Mouse (Mus musculus) forebrain, postnatal 0 days (tissue): ENCODE results near the gene Rftn1. TPM values are rescaled to one million over a fixed set of nuclear protein-coding genes. Genes with fewer than 3 reads are reported as not detected.

Source experiments
- ATAC-seq: fragments of 200-750 bp; cut with Nextera tagmentation; 2 replicates; pipeline ENCODE4 v1.8.0; 2017; ENCODE audit warnings: mild to moderate bottlenecking, moderate library complexity
- DNase-seq: peaks from one replicate; pipeline ENCODE4 v3.0.0-alpha.2; 2015
- H3K27ac ChIP-seq: fragments of 300-500 bp; sonication (generic); 2 replicates; pipeline ENCODE4 v1.5.1; 2014; ENCODE audit warnings: low read depth, mild to moderate bottlenecking, antibody characterized with exemption, low read length, moderate library complexity, mixed read lengths
- H3K27me3 ChIP-seq: fragments of 300-500 bp; sonication (generic); 2 replicates; pipeline ENCODE4 v1.6.1; 2014; ENCODE audit warnings: mild to moderate bottlenecking, low read length, mixed read lengths; ENCODE audit not compliant: insufficient read depth
- H3K36me3 ChIP-seq: fragments of 300-500 bp; sonication (generic); 2 replicates; pipeline ENCODE4 v1.6.1; 2014; ENCODE audit warnings: mild to moderate bottlenecking, moderate library complexity; ENCODE audit not compliant: insufficient read depth
- H3K4me1 ChIP-seq: fragments of 300-500 bp; sonication (generic); 2 replicates; pipeline ENCODE4 v1.6.1; 2014; ENCODE audit warnings: antibody characterized with exemption; ENCODE audit not compliant: insufficient read depth
- H3K4me2 ChIP-seq: fragments of 300-500 bp; sonication (generic); 2 replicates; pipeline ENCODE4 v1.6.1; 2014; ENCODE audit warnings: low read depth, mild to moderate bottlenecking, moderate library complexity
- H3K4me3 ChIP-seq: fragments of 300-500 bp; sonication (generic); 2 replicates; pipeline ENCODE4 v1.5.1; 2014; ENCODE audit warnings: low read depth, low read length, mixed read lengths
- H3K9ac ChIP-seq: fragments of 300-500 bp; sonication (generic); 2 replicates; pipeline ENCODE4 v1.6.1; 2014; ENCODE audit warnings: mild to moderate bottlenecking
- H3K9me3 ChIP-seq: fragments of 300-500 bp; sonication (generic); 2 replicates; pipeline ENCODE4 v1.6.1; 2016; ENCODE audit warnings: low read length
- CTCF ChIP-seq: sonication (generic); IDR thresholded peaks from 2 replicates; pipeline ENCODE4 v1.5.1; 2016; ENCODE audit warnings: antibody characterized with exemption, control low read depth, low read depth
- WGBS: fragments of 180-500 bp; shearing (Covaris S2); extraction: QIAGEN DNeasy Blood & Tissue Kit; methylation state at CpG from one replicate; pipeline ENCODE4 v1.1.7; 2014; 5-methylcytosine and 5-hydroxymethylcytosine counted together
- polyA plus RNA-seq: library from polyadenylated mRNA; unstranded; fragments of >200 nt; fragmentation: Nextera tagmentation; extraction: Ambion mirVana; gene quantifications from 2 replicates; pipeline ENCODE4 v1.2.1, GENCODE M21; 2015
- total RNA-seq: library from RNA; depleted of rRNA; stranded (reverse); fragments of >200 nt; gene quantifications from 2 replicates; pipeline ENCODE4 v1.2.3, GENCODE M21; 2014

Rftn1 gene
- total and polyA plus RNA-seq, 2 experiments from 2014 or later = 27.4 to 58.3 TPM

- TF ChIP-seq CTCF = no peak
- no peak overlapping the region for H3K4me2 ChIP-seq
- no peak for DNase-seq
- peaks cover 2% of the 10 kb centered on the region; the same call in 1 of the 2 replicates for H3K36me3 ChIP-seq
- H3K27ac ChIP-seq = no peak overlapping the region
- H3K9me3 ChIP-seq = no peaks in the 10 kb centered on the region
- H3K4me3 ChIP-seq = no peak overlapping the region
- H3K27me3 ChIP-seq = no peaks in the 10 kb centered on the region
- peaks cover 3% of the 10 kb centered on the region; the same call in 1 of the 2 replicates for H3K4me1 ChIP-seq
- no peak overlapping the region for H3K9ac ChIP-seq
- no peak for ATAC-seq
- 42% methylated on average over 7 of the region's 7 CpGs for WGBS
These were observed 20.5 kb downstream of the Rftn1 start for GRCm38 (mm10) chr17:50169946-50170427.

GRCm38 (mm10) chr17:50160904-50161805 lies 29.3 kb downstream of the Rftn1 start:
- no peaks in the 10 kb centered on the region for H3K27me3 ChIP-seq
- WGBS = 74% methylated on average over 20 of the region's 20 CpGs
- H3K9ac ChIP-seq = no peak overlapping the region
- no peak overlapping the region for H3K4me2 ChIP-seq
- no peak overlapping the region for H3K4me3 ChIP-seq
- TF ChIP-seq CTCF = no peak
- H3K36me3 ChIP-seq = no peaks in the 10 kb centered on the region
- H3K27ac ChIP-seq = no peak overlapping the region
- ATAC-seq (no peak), DNase-seq (no peak)
- no peaks in the 10 kb centered on the region for H3K4me1 ChIP-seq
- no peaks in the 10 kb centered on the region for H3K9me3 ChIP-seq

DNA sequence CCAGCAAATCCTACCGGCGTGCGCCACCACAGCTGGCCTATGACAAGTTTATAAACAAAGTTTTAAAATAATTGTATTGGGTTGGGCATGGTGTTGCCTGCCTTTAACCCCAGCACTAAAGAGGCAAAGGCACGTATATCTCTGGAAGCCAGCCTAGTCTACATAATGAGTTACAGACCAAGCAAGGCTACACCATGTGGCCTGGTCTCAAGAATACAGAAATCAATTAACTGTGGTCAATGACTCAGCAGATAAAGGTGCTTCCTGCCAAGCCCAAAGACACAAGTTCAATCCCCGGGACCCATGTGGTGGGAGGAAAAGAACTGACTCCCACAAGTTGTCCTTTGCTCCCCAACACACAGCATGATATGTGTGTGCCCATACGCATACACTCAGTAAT lies 30.1 kb downstream of the Rftn1 start:
- H3K4me1 ChIP-seq = no peaks in the 10 kb centered on the region
- H3K27me3 ChIP-seq = no peaks in the 10 kb centered on the region
- H3K4me3 ChIP-seq = no peak overlapping the region
- no peaks in the 10 kb centered on the region for H3K36me3 ChIP-seq
- H3K27ac ChIP-seq = no peak overlapping the region
- H3K9ac ChIP-seq = no peak overlapping the region
- no peak for ATAC-seq
- TF ChIP-seq CTCF = no peak
- H3K9me3 ChIP-seq = no peaks in the 10 kb centered on the region
- no peak overlapping the region for H3K4me2 ChIP-seq
- 91% methylated on average over 6 of the region's 6 CpGs for WGBS
- DNase-seq = no peak

DNA sequence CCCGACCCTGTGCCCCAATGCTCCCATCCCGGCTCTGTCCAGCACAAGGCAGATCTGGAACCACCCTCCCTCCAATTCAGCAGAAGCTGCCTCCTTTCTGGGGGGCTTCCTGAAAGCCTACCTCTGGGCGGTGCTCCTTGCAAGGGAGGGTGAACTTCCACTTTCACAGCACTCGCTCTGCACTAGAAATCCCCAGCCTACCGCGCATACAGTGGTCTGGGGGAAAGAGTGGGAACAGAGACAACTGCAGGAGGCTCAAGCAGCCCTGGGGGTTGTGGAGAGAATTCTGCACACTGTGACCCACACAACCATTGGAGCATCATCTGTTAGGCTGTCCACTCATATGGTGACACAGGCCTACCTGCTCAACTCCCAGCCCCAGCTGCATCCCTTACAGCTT lies 30.7 kb downstream of the Rftn1 start:
- no peaks in the 10 kb centered on the region for H3K36me3 ChIP-seq
- ATAC-seq (no peak), DNase-seq (no peak)
- no peak overlapping the region for H3K9ac ChIP-seq
- no peaks in the 10 kb centered on the region for H3K27me3 ChIP-seq
- H3K9me3 ChIP-seq = no peaks in the 10 kb centered on the region
- H3K4me1 ChIP-seq = no peaks in the 10 kb centered on the region
- no peak overlapping the region for H3K4me2 ChIP-seq
- WGBS = 89% methylated on average over 6 of the region's 6 CpGs
- TF ChIP-seq CTCF = no peak
- H3K4me3 ChIP-seq = no peak overlapping the region
- no peak overlapping the region for H3K27ac ChIP-seq

- H3K4me3 ChIP-seq = no peak overlapping the region
- no peaks in the 10 kb centered on the region for H3K27me3 ChIP-seq
- H3K9me3 ChIP-seq = no peaks in the 10 kb centered on the region
- TF ChIP-seq CTCF = no peak
- no peaks in the 10 kb centered on the region for H3K4me1 ChIP-seq
- H3K4me2 ChIP-seq = no peak overlapping the region
- no peaks in the 10 kb centered on the region for H3K36me3 ChIP-seq
- ATAC-seq (no peak), DNase-seq (no peak)
- H3K9ac ChIP-seq = no peak overlapping the region
- no peak overlapping the region for H3K27ac ChIP-seq
- 93% methylated on average over 6 of the region's 6 CpGs for WGBS
These were observed 31.9 kb downstream of the Rftn1 start for GRCm38 (mm10) chr17:50158565-50158964.

GRCm38 (mm10) chr17:50157190-50158150 lies 33.0 kb downstream of the Rftn1 start:
- Histone ChIP-seq H3K27ac (no peak overlapping the region), H3K4me2 (no peak overlapping the region), H3K27me3 (no peaks in the 10 kb centered on the region), H3K9ac (no peak overlapping the region), H3K36me3 (no peaks in the 10 kb centered on the region), H3K4me1 (no peaks in the 10 kb centered on the region), H3K9me3 (no peaks in the 10 kb centered on the region), H3K4me3 (no peak overlapping the region)
- TF ChIP-seq CTCF = no peak
- DNase-seq = no peak
- no peak for ATAC-seq
- 89% methylated on average over 15 of the region's 15 CpGs for WGBS
